Mouse (Mus musculus) intestine, embryonic 16.5 days (tissue): ENCODE measurements around the gene Megf8. TPM values are rescaled to one million over a fixed set of nuclear protein-coding genes. Genes with fewer than 3 reads are reported as not detected.

Experiments used
- ATAC-seq: fragments of 200-750 bp; cut with Nextera tagmentation; 2 replicates; pipeline ENCODE4 v1.8.0; 2017; ENCODE audit warnings: moderate TSS enrichment, moderate library complexity
- H3K27ac ChIP-seq: fragments of 300-500 bp; sonication (generic); 2 replicates; pipeline ENCODE4 v1.5.1; 2014; ENCODE audit warnings: mild to moderate bottlenecking, low read length
- H3K27me3 ChIP-seq: fragments of 300-500 bp; sonication (generic); replicated peaks from 2 replicates; pipeline ENCODE4 v1.6.1; 2014; ENCODE audit warnings: low read length, control low read depth, mixed read lengths; ENCODE audit not compliant: control insufficient read depth, insufficient read depth
- H3K36me3 ChIP-seq: fragments of 300-500 bp; sonication (generic); 2 replicates; pipeline ENCODE4 v1.6.1; 2014; ENCODE audit warnings: low read length, control low read depth; ENCODE audit not compliant: control insufficient read depth, insufficient read depth
- H3K4me1 ChIP-seq: fragments of 300-500 bp; sonication (generic); 2 replicates; pipeline ENCODE4 v1.6.1; 2014; ENCODE audit warnings: low read length, control low read depth, mixed read lengths; ENCODE audit not compliant: control insufficient read depth, insufficient read depth
- H3K4me2 ChIP-seq: fragments of 300-500 bp; sonication (generic); 2 replicates; pipeline ENCODE4 v1.6.1; 2014; ENCODE audit warnings: low read depth, low read length, control low read depth
- H3K4me3 ChIP-seq: fragments of 300-500 bp; sonication (generic); 2 replicates; pipeline ENCODE4 v1.5.1; 2014; ENCODE audit warnings: mild to moderate bottlenecking, low read length
- H3K9ac ChIP-seq: fragments of 300-500 bp; sonication (generic); 2 replicates; pipeline ENCODE4 v1.6.1; 2014; ENCODE audit warnings: low read depth, low read length
- H3K9me3 ChIP-seq: fragments of 300-500 bp; sonication (generic); 2 replicates; pipeline ENCODE4 v1.6.1; 2016; ENCODE audit warnings: low read length, control low read depth; ENCODE audit not compliant: control insufficient read depth
- WGBS: fragments of 180-500 bp; shearing (Covaris S2); extraction: QIAGEN DNeasy Blood & Tissue Kit; methylation state at CpG from one replicate; pipeline ENCODE4 v1.1.7; 2014; 5-methylcytosine and 5-hydroxymethylcytosine counted together
- polyA plus RNA-seq: library from polyadenylated mRNA; unstranded; fragments of >200 nt; fragmentation: Nextera tagmentation; extraction: Ambion mirVana; gene quantifications from 2 replicates; pipeline ENCODE4 v1.2.1, GENCODE M21; 2015

Megf8 gene
- polyA plus RNA-seq, 1 experiment from 2014 or later, result 6.8 TPM

DNA sequence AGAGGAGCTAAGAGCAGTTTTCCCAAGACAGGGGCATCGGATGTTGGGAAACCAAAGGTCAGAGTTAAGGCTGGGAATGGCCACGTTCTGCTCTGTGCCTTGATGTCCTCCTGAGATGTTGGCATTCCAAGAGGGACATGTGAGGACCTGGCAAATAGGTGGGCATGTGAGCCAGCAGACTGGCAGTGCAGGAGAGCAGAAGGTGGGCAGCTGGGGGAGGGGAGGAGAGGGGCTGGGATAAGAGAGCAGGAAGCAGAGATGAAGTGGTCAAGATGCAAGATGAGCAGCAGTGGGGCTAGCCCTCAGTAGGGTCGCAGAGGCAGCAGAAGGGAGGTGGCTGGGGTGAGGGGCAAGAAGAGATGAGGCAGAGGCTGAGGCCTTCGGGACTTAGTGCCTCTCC is 66.9 kb downstream of the Megf8 start:
- H3K9me3 ChIP-seq, result no peaks in the 10 kb centered on the region
- ATAC-seq, result no peak
- 88% methylated on average over 4 of the region's 4 CpGs for WGBS
- no peak overlapping the region for H3K27ac ChIP-seq
- H3K4me3 ChIP-seq, result no peak overlapping the region
- H3K36me3 ChIP-seq, result peaks cover 7% of the 10 kb centered on the region
- no peaks in the 10 kb centered on the region for H3K27me3 ChIP-seq
- H3K9ac ChIP-seq, result no peak overlapping the region
- H3K4me2 ChIP-seq, result no peak overlapping the region
- H3K4me1 ChIP-seq, result peaks cover 25% of the 10 kb centered on the region

DNA sequence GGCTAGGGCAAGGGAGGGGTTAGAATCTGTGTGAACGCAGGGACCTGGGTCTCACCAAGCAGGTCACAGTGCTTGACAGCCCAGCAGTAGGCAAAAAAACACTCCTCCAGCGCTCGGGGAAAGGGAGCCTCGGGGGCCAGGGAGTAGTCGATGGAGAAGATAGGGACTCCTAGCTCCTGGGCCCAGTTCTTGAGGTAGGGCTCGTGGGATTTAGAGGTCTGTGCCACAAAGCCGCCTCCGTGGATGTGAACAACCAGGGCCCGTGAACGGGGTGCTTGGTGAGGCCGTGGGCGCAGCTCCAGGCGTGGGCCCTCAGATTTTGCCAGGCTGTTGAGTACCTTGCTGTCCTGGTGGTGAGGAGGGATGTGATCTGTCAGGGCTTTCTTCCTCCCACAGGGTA is 67.4 kb downstream of the Megf8 start:
- H3K4me1 ChIP-seq, result peaks cover 22% of the 10 kb centered on the region
- H3K27me3 ChIP-seq, result no peaks in the 10 kb centered on the region
- 90% methylated on average over 13 of the region's 13 CpGs for WGBS
- H3K9ac ChIP-seq, result no peak overlapping the region
- H3K36me3 ChIP-seq, result peaks cover 7% of the 10 kb centered on the region
- H3K27ac ChIP-seq, result no peak overlapping the region
- H3K9me3 ChIP-seq, result no peaks in the 10 kb centered on the region
- ATAC-seq, result no peak
- no peak overlapping the region for H3K4me2 ChIP-seq
- H3K4me3 ChIP-seq, result no peak overlapping the region

DNA sequence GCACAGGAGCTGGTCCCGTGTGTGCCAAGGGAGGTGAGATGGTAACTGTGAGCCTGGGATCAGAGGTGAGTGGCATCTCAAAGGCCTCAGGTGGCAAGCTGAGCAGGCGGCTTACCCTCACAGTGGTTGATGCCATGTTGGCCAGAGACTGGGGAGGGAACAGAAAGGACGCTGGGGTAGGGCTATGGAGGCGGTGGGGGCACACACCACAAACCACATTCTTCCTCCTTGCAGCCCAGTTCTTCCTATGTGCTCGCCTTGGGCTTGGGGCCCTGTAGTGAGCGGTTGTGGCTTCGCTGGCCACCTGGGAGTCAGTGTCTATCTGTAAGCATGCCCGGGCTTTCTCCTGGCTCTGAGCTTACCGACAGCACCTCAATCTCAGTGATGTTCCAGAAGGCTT is 67.9 kb downstream of the Megf8 start:
- no peak overlapping the region for H3K27ac ChIP-seq
- no peaks in the 10 kb centered on the region for H3K27me3 ChIP-seq
- peaks cover 7% of the 10 kb centered on the region for H3K36me3 ChIP-seq
- H3K4me1 ChIP-seq, result peaks cover 22% of the 10 kb centered on the region
- H3K9ac ChIP-seq, result no peak overlapping the region
- WGBS, result 88% methylated on average over 9 of the region's 9 CpGs
- ATAC-seq, result no peak
- no peaks in the 10 kb centered on the region for H3K9me3 ChIP-seq
- no peak overlapping the region for H3K4me3 ChIP-seq
- no peak overlapping the region for H3K4me2 ChIP-seq

DNA sequence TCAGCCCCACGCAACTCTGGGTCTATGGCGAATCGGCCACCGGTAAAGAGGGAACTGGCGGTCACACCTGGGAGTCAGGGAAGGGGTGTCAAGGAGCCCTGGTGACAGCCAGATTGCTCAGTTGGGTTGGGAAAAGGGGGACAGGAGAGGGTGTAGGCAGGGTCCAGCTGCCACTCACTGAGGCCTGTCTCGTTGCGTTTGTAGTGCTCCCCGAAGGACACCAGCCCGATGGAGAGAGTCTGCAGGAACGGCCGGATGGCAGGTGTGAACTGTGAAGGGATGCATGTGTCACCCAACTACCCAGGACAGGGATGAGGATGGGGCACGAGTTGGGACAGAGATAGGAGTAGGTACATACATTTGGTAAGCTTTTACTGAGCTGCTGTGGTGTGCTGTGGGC is 68.3 kb downstream of the Megf8 start:
- no peak overlapping the region for H3K27ac ChIP-seq
- H3K9ac ChIP-seq, result no peak overlapping the region
- H3K27me3 ChIP-seq, result no peaks in the 10 kb centered on the region
- H3K9me3 ChIP-seq, result no peaks in the 10 kb centered on the region
- no peak overlapping the region for H3K4me3 ChIP-seq
- peaks cover 22% of the 10 kb centered on the region for H3K4me1 ChIP-seq
- no peak for ATAC-seq
- WGBS, result 89% methylated on average over 12 of the region's 12 CpGs
- H3K36me3 ChIP-seq, result peaks cover 7% of the 10 kb centered on the region
- no peak overlapping the region for H3K4me2 ChIP-seq

DNA sequence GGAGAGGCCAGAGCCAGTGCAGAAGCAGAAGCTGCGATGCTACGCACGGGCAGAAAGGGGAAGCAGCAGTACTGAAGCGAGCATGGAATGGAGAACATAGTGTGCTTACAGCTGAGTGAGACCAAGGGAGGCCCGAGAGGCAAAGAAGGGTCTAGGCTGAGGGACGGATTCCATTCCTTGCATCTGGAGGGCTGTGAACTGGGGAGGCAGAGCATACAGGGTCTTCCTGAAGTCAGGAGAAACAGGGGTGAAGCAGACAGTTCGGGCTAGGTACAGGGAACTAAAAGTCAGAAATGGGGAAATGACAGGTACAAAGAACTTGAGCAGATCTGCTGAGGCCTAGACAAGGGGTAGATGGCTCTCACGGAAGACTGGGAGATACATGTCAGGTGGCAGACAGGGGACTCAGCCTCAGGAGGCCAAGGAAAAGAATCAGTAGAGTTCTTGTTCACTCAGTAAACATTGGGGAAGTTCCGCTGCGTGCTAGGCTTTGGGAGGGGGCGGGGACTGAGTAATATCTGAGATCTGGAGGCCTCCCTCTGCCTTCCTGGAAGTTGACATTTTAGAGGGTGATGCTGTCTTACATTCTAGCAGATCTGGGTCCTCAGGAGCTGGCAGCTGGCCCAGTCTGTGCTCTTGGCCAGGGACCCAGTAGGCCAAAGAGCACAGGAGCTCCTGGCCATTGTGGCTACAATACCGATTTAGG is 69.0 kb downstream of the Megf8 start:
- no peaks in the 10 kb centered on the region for H3K9me3 ChIP-seq
- no peak overlapping the region for H3K4me2 ChIP-seq
- 57% methylated on average over 12 of the region's 12 CpGs for WGBS
- no peak overlapping the region for H3K4me3 ChIP-seq
- H3K27me3 ChIP-seq, result no peaks in the 10 kb centered on the region
- peaks cover 7% of the 10 kb centered on the region for H3K36me3 ChIP-seq
- H3K27ac ChIP-seq, result peak overlapping the region; percentile 58
- H3K4me1 ChIP-seq, result peaks cover 28% of the 10 kb centered on the region
- peak; percentile 25 for ATAC-seq
- peak overlapping the region; percentile 30; the same call in 1 of the 2 replicates for H3K9ac ChIP-seq

DNA sequence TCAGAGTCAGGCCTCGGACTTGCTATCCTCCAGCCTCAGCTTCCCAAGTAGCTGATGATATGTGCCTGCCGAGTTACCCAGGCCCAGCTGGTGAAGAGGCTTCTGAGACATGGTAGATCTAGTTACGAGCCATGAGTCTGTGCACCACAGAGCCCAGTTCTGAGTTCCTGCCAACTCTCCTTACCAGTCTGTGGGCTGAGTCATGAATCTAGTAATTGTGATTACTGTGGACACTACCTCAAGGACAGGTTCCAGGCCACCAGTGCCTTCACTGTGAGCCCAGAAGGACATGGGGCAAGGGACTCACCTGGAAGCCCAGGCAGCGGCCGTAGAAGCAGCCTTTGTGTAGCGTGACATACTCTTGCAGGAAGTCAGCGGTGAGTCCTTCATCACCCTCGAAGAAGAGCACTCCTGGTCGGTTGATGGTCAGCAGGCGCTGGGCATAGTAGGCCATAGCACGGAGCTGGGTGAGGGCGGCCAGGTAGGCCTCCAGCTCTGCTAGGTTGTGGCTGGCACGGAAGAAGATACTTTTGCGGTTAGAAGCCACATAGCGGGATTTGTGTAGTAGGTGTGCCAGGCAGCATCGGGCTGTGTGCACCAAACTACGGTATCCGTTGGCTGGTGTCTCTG is 71.0 kb downstream of the Megf8 start:
- no peaks in the 10 kb centered on the region for H3K9me3 ChIP-seq
- H3K9ac ChIP-seq, result no peak overlapping the region
- H3K4me1 ChIP-seq, result peaks cover 43% of the 10 kb centered on the region
- no peak overlapping the region for H3K27ac ChIP-seq
- H3K36me3 ChIP-seq, result peaks cover 7% of the 10 kb centered on the region
- no peaks in the 10 kb centered on the region for H3K27me3 ChIP-seq
- no peak overlapping the region for H3K4me3 ChIP-seq
- no peak for ATAC-seq
- no peak overlapping the region for H3K4me2 ChIP-seq
- 91% methylated on average over 18 of the region's 18 CpGs for WGBS

DNA sequence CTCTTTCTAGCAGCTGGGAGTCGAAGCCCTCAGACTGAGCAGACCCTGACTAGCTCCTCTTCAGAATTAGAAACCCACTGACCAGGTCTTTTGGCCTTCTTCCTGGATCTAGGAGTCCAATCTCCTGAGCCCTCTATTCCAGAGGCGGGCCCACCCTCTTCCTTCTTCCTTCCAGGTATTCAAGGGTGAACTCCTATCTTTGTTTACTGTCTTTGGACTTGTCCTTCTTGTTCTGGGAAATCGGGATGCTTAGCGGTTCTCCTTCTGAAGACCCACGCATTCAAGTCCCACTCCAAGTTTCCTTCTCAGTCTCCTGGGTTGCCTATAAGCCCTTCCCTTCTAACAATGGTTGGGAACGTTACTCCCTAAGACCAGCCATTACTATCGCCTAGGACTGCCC is 72.0 kb downstream of the Megf8 start:
- H3K4me2 ChIP-seq, result no peak overlapping the region
- no peak overlapping the region for H3K4me3 ChIP-seq
- ATAC-seq, result no peak
- H3K4me1 ChIP-seq, result peaks cover 45% of the 10 kb centered on the region
- no peak overlapping the region for H3K9ac ChIP-seq
- 83% methylated on average over 7 of the region's 7 CpGs for WGBS
- no peak overlapping the region for H3K27ac ChIP-seq
- H3K9me3 ChIP-seq, result no peaks in the 10 kb centered on the region
- no peaks in the 10 kb centered on the region for H3K27me3 ChIP-seq
- peaks cover 7% of the 10 kb centered on the region; the same call in 1 of the 2 replicates for H3K36me3 ChIP-seq

DNA sequence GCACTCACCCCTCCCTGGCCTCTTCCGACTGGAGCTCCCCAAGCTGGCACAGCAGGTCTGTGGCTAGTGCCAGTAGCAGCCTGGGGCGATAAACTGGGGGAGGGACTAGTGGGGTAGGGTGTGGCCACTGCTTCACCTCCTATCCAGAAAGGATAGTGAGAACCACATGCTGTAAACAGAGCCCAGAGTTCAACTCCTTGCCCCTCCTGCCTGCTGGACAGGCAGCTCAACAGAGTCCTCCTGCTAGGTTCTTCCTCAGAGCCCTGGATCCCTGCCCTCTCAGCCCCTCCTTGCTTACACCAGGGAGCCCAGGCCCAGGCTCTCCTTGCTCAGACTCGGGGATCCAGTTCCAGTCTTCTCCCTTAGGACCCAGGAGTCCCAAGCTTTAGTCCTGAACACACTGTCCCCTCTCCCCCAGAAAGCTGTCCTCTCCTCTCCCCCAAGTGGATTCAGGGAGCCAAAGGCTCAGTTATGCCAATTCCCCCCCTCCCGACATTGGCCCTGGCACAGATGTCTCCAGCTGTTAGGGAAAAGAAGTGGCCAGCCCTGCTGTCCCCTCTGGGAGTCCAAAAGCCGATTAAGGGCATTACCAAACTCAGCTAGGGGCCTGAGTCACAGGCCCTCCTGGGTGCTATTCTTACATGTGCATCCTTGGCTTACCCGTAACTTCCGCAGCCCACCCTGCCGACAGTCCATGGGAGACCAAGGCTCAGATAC is 73.2 kb downstream of the Megf8 start:
- Histone ChIP-seq H3K27ac (peak overlapping the region; percentile 38), H3K36me3 (no peaks in the 10 kb centered on the region), H3K27me3 (no peaks in the 10 kb centered on the region), H3K4me3 (no peak overlapping the region), H3K9me3 (no peaks in the 10 kb centered on the region), H3K9ac (peak overlapping the region; percentile 42), H3K4me2 (no peak overlapping the region), H3K4me1 (peaks cover 54% of the 10 kb centered on the region)
- ATAC-seq, result peak; percentile 81
- 49% methylated on average over 8 of the region's 8 CpGs for WGBS

DNA sequence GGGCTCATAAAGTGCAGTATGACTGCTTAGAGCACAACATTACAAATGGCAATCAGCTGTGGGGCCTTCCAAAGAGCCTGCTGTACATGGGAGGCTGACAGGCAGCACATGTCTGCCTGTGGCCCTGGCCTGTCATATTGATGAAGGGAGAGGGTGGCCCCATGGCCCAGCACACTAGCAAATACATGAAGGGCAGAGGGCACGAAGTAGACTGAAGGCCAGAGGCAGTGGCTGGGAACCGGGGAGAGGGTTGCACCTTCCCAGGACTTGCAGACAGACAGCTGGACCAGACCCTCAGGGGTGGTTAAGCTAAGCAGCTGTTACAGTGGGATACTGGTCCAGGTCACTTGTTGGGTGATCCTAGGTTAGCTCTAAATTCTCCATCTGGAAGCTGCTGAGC is 74.0 kb downstream of the Megf8 start:
- Histone ChIP-seq H3K4me1 (peaks cover 50% of the 10 kb centered on the region), H3K27me3 (no peaks in the 10 kb centered on the region), H3K4me2 (no peak overlapping the region), H3K4me3 (no peak overlapping the region), H3K9ac (no peak overlapping the region), H3K36me3 (no peaks in the 10 kb centered on the region), H3K9me3 (no peaks in the 10 kb centered on the region), H3K27ac (peak overlapping the region; percentile 38; the same call in 1 of the 2 replicates)
- ATAC-seq, result no peak
- WGBS, result 47% methylated on average over 2 of the region's 2 CpGs
